Mouse (Mus musculus) erythroid progenitor cell, adult 5-6 weeks (primary cell): ENCODE data around the gene Gm10401. TPM values are rescaled to one million over a fixed set of nuclear protein-coding genes. Genes with fewer than 3 reads are reported as not detected.
"Not testable (repeated sequence)": the region's sequence is repeated elsewhere in the genome, so short reads cannot be mapped to it uniquely, and the experiment has no call there.

Experiments used
- ATAC-seq: replicated peaks from 2 replicates; pipeline ENCODE4 v1.8.0; 2016; ENCODE audit warnings: moderate number of reproducible peaks, mild to moderate bottlenecking, moderate TSS enrichment, inconsistent platforms; ENCODE audit not compliant: poor library complexity, low FRiP score, severe bottlenecking
- total RNA-seq, 2 experiments: library from RNA; stranded (forward) in 1 of 2; stranded (reverse) in 1 of 2; fragments of 150-400 nt in 1 of 2; fragments of 186-747, 209-891 nt in 1 of 2; gene quantifications; 2 replicates each; pipeline versions ENCODE4 v1.2.3 to v1.2.4; 2015 to 2017; ENCODE audit warnings: low replicate concordance in 2 of 2

Gm10401 gene
- total RNA-seq, 2 experiments from 2014 or later: 5.8 TPM; not detected in 1

GRCm38 (mm10) chr5:115124690-115125089 lies 26.6 kb upstream of the Gm10401 start:
- no peak for ATAC-seq

DNA sequence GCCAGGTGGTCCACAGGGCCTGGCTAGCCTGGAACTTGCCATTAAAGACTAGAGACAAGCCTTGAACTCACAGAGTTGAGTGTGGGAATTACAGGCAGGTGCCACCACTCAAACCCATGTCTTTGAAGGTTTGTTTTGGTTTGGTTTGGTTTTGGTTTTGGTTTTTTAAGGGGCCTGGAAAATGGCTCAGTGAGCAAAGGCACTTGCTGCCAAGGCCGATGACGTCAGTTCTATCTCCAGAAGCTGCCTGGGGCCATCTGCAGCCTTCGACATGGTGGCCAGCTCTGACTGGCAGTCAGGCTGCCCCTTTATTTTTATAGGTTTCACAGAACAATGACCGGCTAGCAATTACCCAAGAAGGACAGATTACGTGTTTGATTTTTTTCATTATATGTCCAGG lies 22.9 kb upstream of the Gm10401 start:
- no peak for ATAC-seq

DNA sequence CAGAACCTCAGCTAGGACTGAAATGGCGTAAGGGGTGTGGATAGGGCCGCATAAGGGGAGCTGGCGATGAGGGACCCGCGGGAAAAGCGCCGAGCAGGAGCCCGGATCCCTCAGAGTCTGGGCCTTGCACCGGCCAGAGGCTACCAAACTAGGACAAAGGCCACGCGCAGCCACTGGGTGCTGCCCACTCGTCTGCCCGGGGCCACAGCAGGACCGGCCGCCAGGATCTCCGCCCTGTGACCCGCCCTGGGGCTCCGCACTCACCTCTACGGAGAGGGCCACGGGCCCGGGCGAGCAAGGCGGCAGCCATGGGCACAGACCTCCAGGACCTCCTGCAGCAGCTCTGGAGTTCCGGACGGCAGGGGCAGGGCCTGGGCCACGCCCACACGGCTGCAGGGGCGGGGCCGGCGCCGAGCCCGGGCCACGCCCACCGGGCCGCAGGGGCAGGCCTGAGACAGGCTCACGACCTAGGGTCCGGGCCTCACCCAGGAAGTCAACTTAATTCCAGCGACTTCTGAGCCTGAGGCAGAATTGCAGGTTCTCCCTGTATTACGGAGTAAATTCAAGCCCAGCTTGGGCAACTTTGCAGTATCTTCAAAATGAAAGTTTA lies 21.0 kb upstream of the Gm10401 start, which contains the start of gene Acads:
Gene Acads, minus strand, starts transcription at position 386 of the 610 bp plus-strand sequence.
- ATAC-seq: peak; percentile 84

DNA sequence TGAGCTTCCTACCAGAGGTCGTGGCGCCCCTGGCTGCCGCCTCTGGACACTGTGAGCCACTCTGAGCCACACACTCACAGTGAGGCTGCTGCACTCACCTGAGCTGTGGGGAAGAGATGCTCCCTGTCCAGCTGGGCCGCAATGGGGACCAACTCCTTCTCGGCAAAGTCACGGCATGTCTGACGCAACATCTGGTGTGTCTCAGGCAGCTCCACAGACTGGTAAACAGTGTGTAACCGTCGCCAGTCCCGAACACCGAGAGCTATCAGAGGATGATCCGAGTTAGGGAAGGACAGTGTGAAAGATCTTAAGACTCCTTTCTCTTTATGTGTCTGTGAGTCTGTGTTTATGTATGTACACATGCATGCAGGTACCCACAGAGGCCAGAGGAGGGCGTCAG lies 19.4 kb upstream of the Gm10401 start:
- no peak for ATAC-seq

DNA sequence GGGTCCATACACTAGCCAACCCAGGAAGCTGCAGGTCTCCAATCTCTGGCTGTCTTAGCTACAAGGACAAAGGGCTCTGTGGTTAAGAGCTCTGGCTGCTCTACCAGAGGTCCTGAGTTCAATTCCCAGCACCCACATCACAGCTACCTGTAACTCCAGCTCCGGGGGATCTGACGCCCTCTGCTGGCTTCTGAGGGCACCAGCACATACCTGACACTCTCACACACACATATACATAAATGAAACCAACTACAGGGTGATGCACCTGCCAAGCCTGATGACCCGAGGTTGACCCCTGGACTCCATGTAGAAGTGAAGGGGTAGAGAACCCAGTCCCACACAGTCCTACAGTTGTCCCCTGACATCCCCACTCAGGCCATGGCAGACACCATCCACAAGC lies 18.3 kb upstream of the Gm10401 start:
- ATAC-seq: no peak

DNA sequence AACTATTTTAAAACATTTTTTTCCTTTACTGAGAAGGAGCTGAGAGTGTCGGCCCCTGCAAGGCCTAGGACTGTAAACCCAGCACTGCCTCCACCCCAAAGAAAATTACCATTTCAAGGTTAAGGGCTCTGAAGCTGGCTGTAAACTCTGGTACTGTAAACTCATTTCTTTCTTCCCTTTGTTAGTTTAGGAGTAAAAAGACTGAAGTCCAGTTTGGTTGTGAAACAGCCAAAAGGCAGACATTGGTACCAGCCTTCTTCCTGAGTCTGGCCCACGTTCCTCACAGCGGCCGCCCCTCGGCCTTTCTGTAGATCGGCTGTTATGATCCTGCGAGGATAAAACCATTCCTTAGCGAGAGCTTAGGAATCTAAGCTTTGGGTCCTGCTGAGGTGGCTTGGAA lies 16.4 kb upstream of the Gm10401 start:
- ATAC-seq: no peak

DNA sequence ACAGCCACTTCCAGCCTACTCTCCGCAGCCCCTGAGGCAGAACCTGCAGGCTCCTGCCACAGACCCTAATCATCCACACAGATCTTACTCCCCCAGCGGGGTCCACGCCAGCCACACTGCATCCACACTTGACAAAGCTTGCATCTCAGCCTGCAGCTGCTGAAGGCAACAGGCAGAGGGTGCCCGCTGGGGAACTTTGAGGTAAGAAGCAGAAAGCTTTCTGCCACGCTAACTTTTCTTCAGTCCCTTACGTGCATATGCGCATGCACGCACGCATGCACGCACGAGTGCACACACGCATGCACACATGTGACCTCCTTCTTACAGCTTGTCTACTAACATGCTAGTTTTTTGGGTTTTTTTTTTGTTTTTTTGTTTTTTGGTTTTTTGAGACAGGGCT lies 15.1 kb upstream of the Gm10401 start:
- ATAC-seq: no peak

- no peak for ATAC-seq
Measured at GRCm38 (mm10) chr5:115111156-115111555, 13.1 kb upstream of the Gm10401 start.

DNA sequence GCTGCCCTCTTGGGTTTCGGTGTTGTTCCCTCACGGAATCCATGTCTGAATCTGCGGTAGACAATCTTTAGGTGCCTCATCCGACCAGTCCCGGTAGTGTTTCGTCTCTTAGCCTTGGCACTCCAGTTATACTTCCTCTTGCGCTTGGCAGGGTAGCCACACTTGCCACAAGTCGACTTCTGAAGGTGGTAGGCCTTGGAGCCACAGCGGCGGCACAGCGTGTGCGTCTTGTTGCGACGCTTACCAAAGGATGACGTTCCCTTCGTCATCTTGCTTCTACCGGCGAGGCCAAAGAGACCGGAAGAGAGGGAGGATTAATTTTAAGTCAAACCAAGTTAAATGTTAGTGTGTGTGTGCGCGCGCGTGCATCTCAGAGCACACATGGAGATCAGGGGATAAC lies 5.2 kb upstream of the Gm10401 start:
- ATAC-seq: not testable (repeated sequence)

DNA sequence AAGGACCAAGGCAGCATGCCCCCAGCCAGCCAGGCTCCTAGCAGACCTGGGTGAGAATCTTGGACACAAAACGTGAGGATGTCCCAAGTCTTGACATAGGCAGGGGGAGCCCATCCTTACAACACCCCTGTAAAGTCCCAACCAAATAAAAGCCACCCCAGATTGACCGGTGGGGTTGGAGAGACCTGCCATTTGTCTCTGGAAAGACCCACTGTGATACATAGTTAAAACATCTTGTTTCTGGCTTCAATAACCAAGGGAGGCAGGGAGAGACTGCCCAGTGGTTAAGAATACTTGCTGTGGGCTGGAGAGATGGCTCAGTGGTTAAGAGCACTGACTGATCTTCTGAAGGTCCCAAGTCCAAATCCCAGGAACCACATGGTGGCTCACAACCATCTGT lies 4.1 kb upstream of the Gm10401 start:
- no peak for ATAC-seq

- ATAC-seq: no peak
Measured at GRCm38 (mm10) chr5:115100473-115100872, 2.4 kb upstream of the Gm10401 start.

GRCm38 (mm10) chr5:115099991-115100390 lies 1.9 kb upstream of the Gm10401 start:
- no peak for ATAC-seq

GRCm38 (mm10) chr5:115099530-115099929 lies 1.4 kb upstream of the Gm10401 start:
- ATAC-seq: no peak

GRCm38 (mm10) chr5:115091776-115092175 lies 6.3 kb downstream of the Gm10401 start:
- no peak for ATAC-seq

- ATAC-seq: no peak
Measured at GRCm38 (mm10) chr5:115091015-115091414, 7.1 kb downstream of the Gm10401 start.

GRCm38 (mm10) chr5:115089592-115090268 lies 8.4 kb downstream of the Gm10401 start:
- no peak for ATAC-seq

DNA sequence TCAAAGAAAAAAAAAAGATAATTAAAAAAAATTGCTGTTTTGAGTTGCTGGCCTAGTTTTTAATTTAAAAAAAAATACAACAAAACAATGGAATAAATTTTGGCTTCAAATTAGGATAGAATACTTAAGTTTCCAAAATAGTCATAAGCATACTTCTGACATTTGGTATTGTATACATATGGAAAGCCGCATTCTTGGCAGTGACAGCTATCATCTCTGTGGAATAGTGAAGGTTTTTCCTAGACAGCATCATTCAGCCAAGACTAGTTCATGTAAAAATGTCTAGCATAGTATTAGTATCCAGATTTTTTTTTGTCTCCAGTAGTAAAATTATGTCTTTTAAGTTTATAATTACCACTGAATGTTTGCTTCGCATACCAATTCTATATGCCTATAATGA lies 12.4 kb downstream of the Gm10401 start:
- ATAC-seq: no peak

DNA sequence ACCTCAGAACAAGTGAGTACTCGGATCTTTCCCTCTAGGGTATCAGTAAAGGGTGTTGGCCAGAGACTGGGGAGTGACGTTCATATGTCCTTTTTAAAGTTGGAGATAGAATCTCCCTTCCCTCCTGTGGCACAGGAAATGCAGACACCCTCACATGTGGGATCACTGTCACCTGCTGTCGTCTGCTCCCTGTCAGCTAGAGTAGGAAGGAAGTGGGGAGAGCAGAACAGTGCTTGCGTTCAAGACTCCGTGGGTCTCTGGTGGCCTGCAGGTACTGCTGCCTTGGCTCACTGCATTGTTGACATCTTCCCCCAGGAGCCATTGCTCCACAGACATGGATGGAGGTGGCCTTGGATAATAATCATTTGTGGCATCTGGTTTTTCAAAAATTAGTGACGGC lies 14.6 kb downstream of the Gm10401 start:
- ATAC-seq: no peak

- ATAC-seq: no peak
Measured at GRCm38 (mm10) chr5:115081636-115082035, 16.5 kb downstream of the Gm10401 start.

GRCm38 (mm10) chr5:115076144-115076901 lies 21.8 kb downstream of the Gm10401 start:
- peak; percentile 60 for ATAC-seq

- ATAC-seq: no peak
Measured at GRCm38 (mm10) chr5:115074749-115075148, 23.3 kb downstream of the Gm10401 start.
